In the genomic region with DNA sequence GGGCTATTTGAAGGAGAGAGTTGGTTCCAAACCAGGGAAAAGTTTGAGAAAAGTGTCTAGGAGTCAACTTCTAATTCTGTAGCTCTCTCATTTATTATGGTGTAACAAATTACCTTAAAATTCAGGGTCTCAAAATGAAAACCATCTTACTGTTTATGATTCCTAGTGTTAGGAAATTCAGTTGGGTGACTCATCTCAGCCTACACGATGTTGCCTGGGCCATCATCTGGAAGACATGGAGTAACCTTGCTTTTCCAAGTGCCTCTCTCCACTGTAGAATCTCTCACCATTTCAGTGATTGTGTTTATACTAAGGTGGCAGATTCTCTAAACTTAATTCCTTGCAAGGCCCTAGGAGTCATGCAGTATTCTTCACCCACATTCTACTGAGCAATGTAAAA, we compare ENCODE assay signal across 14 mouse cellular contexts.
"Had no signal": no experiment of that assay in that cellular context is flagged by ENCODE, and none has a peak within 500 bp of the region (broad histone marks: within the 10 kb centered on the region; RNA-seq: fewer than 3 reads in every experiment).

No protein-coding gene starts in this region.

- DNase-seq: kidney, adult 9 months; kidney, postnatal 14 days; kidney, postnatal 4 days; liver, embryonic 13.5 days; lung, postnatal 10 days; midbrain, embryonic 14.5 days; retina, postnatal 1 day; thymus, adult 18-20 months; thymus, postnatal 36 days had no signal

- H3K9ac ChIP-seq: limb, embryonic 13.5 days; liver, embryonic 13.5 days; lung, embryonic 15.5 days; neural tube, embryonic 12.5 days; neural tube, embryonic 15.5 days had no signal

- H3K27ac ChIP-seq: limb, embryonic 10.5 days; limb, embryonic 13.5 days; liver, embryonic 13.5 days; lung, embryonic 15.5 days; neural tube, embryonic 12.5 days; neural tube, embryonic 15.5 days had no signal

- H3K4me1 ChIP-seq: limb, embryonic 10.5 days; limb, embryonic 13.5 days; liver, embryonic 13.5 days; lung, embryonic 15.5 days; neural tube, embryonic 12.5 days; neural tube, embryonic 15.5 days had no signal

- H3K4me3 ChIP-seq: limb, embryonic 10.5 days; limb, embryonic 13.5 days; liver, embryonic 13.5 days; lung, embryonic 15.5 days; neural tube, embryonic 12.5 days; neural tube, embryonic 15.5 days had no signal

- H3K27me3 ChIP-seq: limb, embryonic 13.5 days; liver, embryonic 13.5 days; lung, embryonic 15.5 days; neural tube, embryonic 12.5 days; neural tube, embryonic 15.5 days had no signal

- H3K36me3 ChIP-seq: limb, embryonic 10.5 days; limb, embryonic 13.5 days; liver, embryonic 13.5 days; lung, embryonic 15.5 days; neural tube, embryonic 12.5 days; neural tube, embryonic 15.5 days had no signal
